Mouse (Mus musculus) bone marrow macrophage, adult 2 months (primary cell): ENCODE results near the gene Adgra3.

ENCODE experiments used
- CTCF ChIP-seq: IDR thresholded peaks from 2 replicates; pipeline ENCODE4 v1.5.1; 2012; ENCODE audit warnings: low read depth, mild to moderate bottlenecking, low read length, moderate library complexity
- POLR2A ChIP-seq: IDR thresholded peaks from 2 replicates; pipeline ENCODE4 v1.6.1; 2012; ENCODE audit warnings: mild to moderate bottlenecking, low read depth, low read length, borderline replicate concordance

GRCm38 (mm10) chr5:50029662-50030061, 29.1 kb downstream of the Adgra3 start:
- TF ChIP-seq POLR2A = no peak
- no peak for TF ChIP-seq CTCF
